Mouse (Mus musculus) ES-Bruce4 (cell line): ENCODE results near the gene Oprd1.

Experiments
- CTCF ChIP-seq: IDR thresholded peaks from one replicate; pipeline ENCODE4 v1.8.1; 2011; ENCODE audit warnings: low read depth, low read length
- POLR2A ChIP-seq: IDR thresholded peaks from one replicate; pipeline ENCODE4 v1.8.1; 2011; ENCODE audit warnings: low read length; ENCODE audit not compliant: insufficient read depth

DNA sequence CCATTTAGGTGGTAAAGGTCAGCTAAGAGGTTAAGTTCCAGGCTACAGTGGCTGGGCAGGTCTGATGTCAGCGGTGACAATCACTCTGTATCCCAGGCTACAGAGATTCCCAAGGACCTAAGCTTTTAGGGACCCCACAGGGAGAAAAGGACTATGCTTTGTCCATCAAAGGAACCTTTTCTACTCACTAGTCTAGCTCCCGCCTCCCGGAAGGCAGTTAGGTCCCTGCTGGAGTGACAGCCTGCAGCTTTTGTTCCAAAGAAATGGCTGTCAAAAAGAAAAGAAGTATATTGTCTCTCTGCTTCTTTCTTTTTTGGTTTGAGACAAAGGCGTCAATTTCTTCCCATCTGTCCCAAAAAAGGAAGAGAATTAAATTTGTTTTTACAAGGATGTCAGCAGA, 33.1 kb downstream of the Oprd1 start:
- TF ChIP-seq POLR2A (no peak), CTCF (no peak)
